16 mouse cellular contexts compared by ENCODE assay signal in the genomic region with DNA sequence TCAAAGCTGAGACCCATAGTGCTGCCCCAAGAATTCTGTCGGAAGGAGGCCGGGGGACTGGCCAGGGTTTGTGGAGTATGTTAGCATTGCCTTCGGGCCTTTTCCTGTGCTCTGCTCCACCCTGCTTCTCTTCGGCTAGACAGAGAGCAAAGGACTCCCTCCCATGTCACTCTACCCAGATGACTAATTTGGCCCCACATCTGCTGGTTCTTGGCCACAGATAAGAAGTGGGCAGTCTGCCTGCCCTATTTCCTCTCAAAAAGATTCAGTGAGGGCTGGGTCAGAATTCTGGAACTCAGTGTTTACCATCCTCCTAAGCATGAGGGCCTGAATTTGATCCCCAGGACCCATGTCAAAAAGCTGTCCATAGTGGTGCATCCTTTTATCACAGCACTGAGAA.
DNase-seq lines count a peak whose midpoint lies in the region; ATAC-seq and TF ChIP-seq lines count a peak whose summit lies in the region.
"Had no signal": no experiment of that assay in that cellular context is flagged by ENCODE, and none has a peak within 500 bp of the region (broad histone marks: within the 10 kb centered on the region; RNA-seq: fewer than 3 reads in every experiment).

No protein-coding gene starts in this region.

- intact Hi-C loops in heart, adult 2 months (cut with DNase I) = no loop called here
- intact Hi-C loops in heart, postnatal 14 days (cut with DNase I) = no loop called here

- H3K27ac ChIP-seq in heart, adult 2 months = no peak overlapping the region
- H3K27ac ChIP-seq in heart, embryonic 10.5 days = no peak overlapping the region
- no peak overlapping the region for H3K27ac ChIP-seq in hindbrain, embryonic 14.5 days
- H3K27ac ChIP-seq: lung, embryonic 15.5 days had no signal

- H3K9me3 ChIP-seq in heart, embryonic 10.5 days = no peaks in the 10 kb centered on the region
- H3K9me3 ChIP-seq in hindbrain, embryonic 14.5 days (ENCODE audit: control insufficient read depth, low read length) = no peaks in the 10 kb centered on the region
- H3K9me3 ChIP-seq: lung, embryonic 15.5 days had no signal

- no peak overlapping the region for H3K4me3 ChIP-seq in heart, adult 2 months
- no peak overlapping the region for H3K4me3 ChIP-seq in heart, embryonic 10.5 days
- no peak overlapping the region for H3K4me3 ChIP-seq in hindbrain, embryonic 14.5 days (replicated peaks; ENCODE audit: low read length)
- H3K4me3 ChIP-seq: lung, embryonic 15.5 days had no signal

- no peaks in the 10 kb centered on the region for H3K27me3 ChIP-seq in heart, adult 2 months (ENCODE audit: control insufficient read depth, insufficient read depth, low read length)
- no peaks in the 10 kb centered on the region for H3K27me3 ChIP-seq in heart, embryonic 10.5 days (ENCODE audit: insufficient read depth, poor library complexity, severe bottlenecking)
- H3K27me3 ChIP-seq in hindbrain, embryonic 14.5 days (ENCODE audit: control insufficient read depth, insufficient read depth, low read length) = no peaks in the 10 kb centered on the region
- H3K27me3 ChIP-seq: lung, embryonic 15.5 days had no signal

- DNase-seq in heart, adult 2 months = peak; percentile 59 to 72
- no peak for DNase-seq in heart, embryonic 10.5 days (ENCODE audit: low spot score)
- peak; percentile 48 for DNase-seq in 416B (ENCODE audit: low read depth)
- peak; percentile 60 for DNase-seq in adrenal gland, postnatal 10 days
- peak; percentile 53 to 55 for DNase-seq in heart, postnatal 14 days
- DNase-seq in right cerebral cortex, adult 2 months (ENCODE audit: low spot score in 2 of 2) = no peak
- no peak for DNase-seq in thymus, postnatal 25 days
- DNase-seq in hindbrain, embryonic 14.5 days (ENCODE audit: low spot score) = no peak
- DNase-seq: cerebellum, adult 8-10 months; forebrain, postnatal 0 days; gastrocnemius, postnatal 25 days; kidney, adult 9 months; kidney, postnatal 4 days; right cerebral cortex, adult 18-20 months had no signal

- H3K36me3 ChIP-seq in heart, adult 2 months (ENCODE audit: control insufficient read depth, insufficient read depth, low read length) = no peaks in the 10 kb centered on the region
- no peaks in the 10 kb centered on the region for H3K36me3 ChIP-seq in heart, embryonic 10.5 days
- H3K36me3 ChIP-seq in hindbrain, embryonic 14.5 days (replicated peaks; ENCODE audit: control insufficient read depth, insufficient read depth) = no peaks in the 10 kb centered on the region
- H3K36me3 ChIP-seq: lung, embryonic 15.5 days had no signal

- no peak for TF ChIP-seq CTCF in heart, adult 2 months (IDR thresholded peaks at IDR 0.05)

- no peak for ATAC-seq in hindbrain, embryonic 14.5 days (ENCODE audit: low FRiP score)
- ATAC-seq: forebrain, postnatal 0 days had no signal

- no peak overlapping the region for H3K9ac ChIP-seq in heart, adult 2 months (ENCODE audit: low read depth, low read length)
- no peak overlapping the region for H3K9ac ChIP-seq in hindbrain, embryonic 14.5 days
- H3K9ac ChIP-seq: forebrain, postnatal 0 days; lung, embryonic 15.5 days had no signal

- TF ChIP-seq EP300 in heart, adult 2 months (IDR thresholded peaks at IDR 0.05; ENCODE audit: insufficient read depth, low read depth, low read length) = no peak

- TF ChIP-seq POLR2A in heart, adult 2 months (IDR thresholded peaks at IDR 0.05; ENCODE audit: insufficient read depth, low read depth, low read length) = no peak

- 30% methylated on average over 4 of the region's 4 CpGs for WGBS in heart, adult 2 months
- WGBS in heart, embryonic 10.5 days = 61% methylated on average over 4 of the region's 4 CpGs
- WGBS in hindbrain, embryonic 14.5 days = 88% methylated on average over 4 of the region's 4 CpGs

- no peaks in the 10 kb centered on the region for H3K4me1 ChIP-seq in heart, adult 2 months (ENCODE audit: control insufficient read depth, insufficient read depth, low read length)
- peaks cover 15% of the 10 kb centered on the region for H3K4me1 ChIP-seq in heart, embryonic 10.5 days
- peaks cover 5% of the 10 kb centered on the region; the same call in 1 of the 2 replicates for H3K4me1 ChIP-seq in hindbrain, embryonic 14.5 days (replicated peaks; ENCODE audit: control insufficient read depth, insufficient read depth, low read length)
- H3K4me1 ChIP-seq: lung, embryonic 15.5 days had no signal

- H3K4me2 ChIP-seq in hindbrain, embryonic 14.5 days (replicated peaks) = no peak overlapping the region
- H3K4me2 ChIP-seq: liver, embryonic 11.5 days; lung, embryonic 15.5 days had no signal

- H3K79me2 ChIP-seq in heart, adult 2 months (replicated peaks; ENCODE audit: control insufficient read depth, insufficient read depth, low read length) = no peaks in the 10 kb centered on the region

Comparison
In these comparisons a context has a peak if more than half of its experiments do, and no peak if none do; other contexts are left out.
1. DNase-seq: peak in heart, adult 2 months (2 of 2), 416B (single experiment), adrenal gland, postnatal 10 days (single experiment) and heart, postnatal 14 days (2 of 2); none in heart, embryonic 10.5 days (single experiment), right cerebral cortex, adult 2 months (0 of 2), thymus, postnatal 25 days (single experiment) and hindbrain, embryonic 14.5 days (single experiment).